Mouse (Mus musculus) stomach, embryonic 16.5 days (tissue): ENCODE data around the gene Ppp1r27. TPM values are rescaled to one million over a fixed set of nuclear protein-coding genes. Genes with fewer than 3 reads are reported as not detected.
A peak's percentile ranks its signal among the peaks of the same experiment; 100 is the strongest.

Experiments used
- ATAC-seq: fragments of 200-750 bp; cut with Nextera tagmentation; 2 replicates; pipeline ENCODE4 v1.8.0; 2017; ENCODE audit warnings: moderate number of reproducible peaks, moderate TSS enrichment; ENCODE audit not compliant: insufficient read depth, low FRiP score
- H3K27ac ChIP-seq: fragments of 300-500 bp; sonication (generic); 2 replicates; pipeline ENCODE4 v1.5.1; 2014; ENCODE audit warnings: low read length
- H3K27me3 ChIP-seq: fragments of 300-500 bp; sonication (generic); 2 replicates; pipeline ENCODE4 v1.6.1; 2014; ENCODE audit warnings: low read length, control low read depth, mixed read lengths; ENCODE audit not compliant: control insufficient read depth, insufficient read depth
- H3K36me3 ChIP-seq: fragments of 300-500 bp; sonication (generic); 2 replicates; pipeline ENCODE4 v1.6.1; 2014; ENCODE audit warnings: low read length; ENCODE audit not compliant: control insufficient read depth, insufficient read depth
- H3K4me1 ChIP-seq: fragments of 300-500 bp; sonication (generic); 2 replicates; pipeline ENCODE4 v1.6.1; 2014; ENCODE audit warnings: low read length, control low read depth, mixed read lengths; ENCODE audit not compliant: control insufficient read depth, insufficient read depth
- H3K4me2 ChIP-seq: fragments of 300-500 bp; sonication (generic); 2 replicates; pipeline ENCODE4 v1.6.1; 2014; ENCODE audit warnings: low read depth, low read length, mixed read lengths
- H3K4me3 ChIP-seq: fragments of 300-500 bp; sonication (generic); replicated peaks from 2 replicates; pipeline ENCODE4 v1.5.1; 2014; ENCODE audit warnings: mild to moderate bottlenecking, low read length
- H3K9ac ChIP-seq: fragments of 300-500 bp; sonication (generic); 2 replicates; pipeline ENCODE4 v1.6.1; 2014; ENCODE audit warnings: low read length
- H3K9me3 ChIP-seq: fragments of 300-500 bp; sonication (generic); replicated peaks from 2 replicates; pipeline ENCODE4 v1.6.1; 2016; ENCODE audit warnings: low read length, control low read depth; ENCODE audit not compliant: control insufficient read depth
- WGBS: fragments of 180-500 bp; shearing (Covaris S2); extraction: QIAGEN DNeasy Blood & Tissue Kit; methylation state at CpG from one replicate; pipeline ENCODE4 v1.1.7; 2014; 5-methylcytosine and 5-hydroxymethylcytosine counted together
- polyA plus RNA-seq: library from polyadenylated mRNA; unstranded; fragments of >200 nt; fragmentation: Nextera tagmentation; extraction: Ambion mirVana; gene quantifications from 2 replicates; pipeline ENCODE4 v1.2.1, GENCODE M21; 2015

Ppp1r27 gene
- polyA plus RNA-seq, 1 experiment from 2014 or later = 2.9 TPM

DNA sequence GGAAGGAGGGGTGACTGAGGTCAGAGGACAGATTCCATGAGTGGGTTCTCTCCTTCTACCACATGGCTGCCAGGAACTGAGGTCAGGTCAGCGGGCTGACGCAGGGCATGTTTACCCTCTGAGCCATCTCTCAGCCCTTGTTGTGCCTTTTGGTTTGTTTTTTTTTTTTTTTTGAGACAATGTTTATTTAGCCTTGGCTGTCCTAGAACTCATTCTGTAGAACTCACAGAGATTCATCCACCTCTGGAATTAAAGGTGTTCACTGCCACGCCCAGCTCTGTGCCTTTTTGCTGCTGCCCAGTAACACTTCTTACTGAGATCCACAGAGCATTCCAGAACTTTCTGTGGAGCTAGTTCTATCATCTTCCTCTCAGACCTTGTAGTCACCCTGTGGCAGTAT lies 45.3 kb downstream of the Ppp1r27 start:
- WGBS = 77% methylated on average over 3 of the region's 3 CpGs
- no peak overlapping the region for H3K27ac ChIP-seq
- no peak overlapping the region for H3K9ac ChIP-seq
- no peak overlapping the region for H3K4me2 ChIP-seq
- no peak overlapping the region for H3K4me3 ChIP-seq
- no peaks in the 10 kb centered on the region for H3K9me3 ChIP-seq
- no peaks in the 10 kb centered on the region for H3K27me3 ChIP-seq
- H3K36me3 ChIP-seq = no peaks in the 10 kb centered on the region
- H3K4me1 ChIP-seq = peaks cover 12% of the 10 kb centered on the region; the same call in 1 of the 2 replicates
- ATAC-seq = no peak

DNA sequence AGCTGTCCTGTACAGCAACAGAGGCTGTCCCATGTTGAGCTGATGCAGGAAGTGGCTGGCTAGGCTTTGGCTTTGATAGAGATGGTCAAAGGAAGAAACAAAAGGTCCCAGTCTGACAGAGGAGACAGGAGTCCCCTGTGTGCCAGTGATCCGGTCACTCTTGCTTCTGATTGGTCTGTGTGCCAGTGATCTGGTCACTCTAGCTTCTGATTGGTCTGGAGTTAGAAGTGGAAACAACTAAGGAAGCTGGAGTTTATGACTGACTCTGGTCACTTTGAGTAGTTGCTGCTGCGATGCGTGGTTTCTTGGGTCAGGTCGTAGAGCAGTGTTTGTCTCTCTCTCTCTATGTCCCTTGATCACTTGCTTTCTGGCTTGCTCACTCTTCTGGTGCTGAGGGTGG lies 49.2 kb downstream of the Ppp1r27 start:
- Histone ChIP-seq H3K27me3 (no peaks in the 10 kb centered on the region), H3K9me3 (no peaks in the 10 kb centered on the region), H3K4me3 (no peak overlapping the region), H3K4me2 (no peak overlapping the region), H3K36me3 (no peaks in the 10 kb centered on the region), H3K27ac (no peak overlapping the region), H3K9ac (no peak overlapping the region), H3K4me1 (peaks cover 10% of the 10 kb centered on the region; the same call in 1 of the 2 replicates)
- WGBS = 83% methylated on average over 4 of the region's 4 CpGs
- ATAC-seq = no peak

DNA sequence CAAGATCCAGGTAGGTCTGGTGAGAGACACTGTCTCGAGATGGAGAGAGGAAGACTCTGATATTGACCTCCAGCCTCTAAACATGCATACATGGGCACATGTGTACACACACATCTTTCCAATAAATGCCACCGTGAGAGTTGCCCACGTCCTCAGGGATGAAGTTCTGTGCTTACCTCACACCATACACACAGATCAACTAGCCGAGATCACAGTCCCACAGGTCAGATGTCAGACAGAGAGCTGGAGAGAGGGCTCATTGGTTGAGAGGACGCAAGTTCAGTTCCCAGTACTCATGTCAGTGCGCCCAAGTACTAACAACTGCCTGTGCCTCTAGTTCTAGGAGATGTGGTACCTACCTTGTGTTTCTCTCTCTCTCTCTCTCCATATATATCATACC lies 49.9 kb downstream of the Ppp1r27 start:
- no peak overlapping the region for H3K4me3 ChIP-seq
- H3K9me3 ChIP-seq = no peaks in the 10 kb centered on the region
- WGBS = 60% methylated on average over 6 of the region's 6 CpGs
- ATAC-seq = no peak
- H3K9ac ChIP-seq = no peak overlapping the region
- H3K4me1 ChIP-seq = peaks cover 10% of the 10 kb centered on the region; the same call in 1 of the 2 replicates
- no peaks in the 10 kb centered on the region for H3K27me3 ChIP-seq
- peak overlapping the region; percentile 86; the same call in 1 of the 2 replicates for H3K27ac ChIP-seq
- no peaks in the 10 kb centered on the region for H3K36me3 ChIP-seq
- H3K4me2 ChIP-seq = no peak overlapping the region

DNA sequence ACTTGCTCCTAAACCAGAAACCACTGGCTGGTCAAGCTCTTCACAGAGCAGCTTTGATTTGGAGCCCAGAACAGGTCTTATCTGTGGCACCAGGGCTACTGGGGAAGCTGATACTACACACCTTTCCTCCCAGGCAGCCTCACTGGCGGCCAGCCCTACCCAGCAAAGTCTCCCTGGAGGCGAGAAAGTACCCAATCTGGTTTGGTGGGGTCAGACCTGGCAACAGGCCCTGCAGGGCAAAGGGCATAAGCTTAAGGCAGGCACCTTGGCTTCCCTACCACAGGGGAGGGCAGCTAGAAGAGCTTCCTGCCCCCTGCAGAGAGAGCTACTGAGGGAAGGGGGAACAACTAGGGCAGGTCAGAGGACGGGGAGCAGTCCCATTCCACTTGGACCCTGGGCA lies 50.6 kb downstream of the Ppp1r27 start:
- Histone ChIP-seq H3K9ac (peak overlapping the region; percentile 20), H3K36me3 (peaks cover 2% of the 10 kb centered on the region; the same call in 1 of the 2 replicates), H3K4me1 (peaks cover 10% of the 10 kb centered on the region; the same call in 1 of the 2 replicates), H3K9me3 (no peaks in the 10 kb centered on the region), H3K27me3 (no peaks in the 10 kb centered on the region), H3K27ac (peak overlapping the region; percentile 86), H3K4me2 (no peak overlapping the region), H3K4me3 (no peak overlapping the region)
- ATAC-seq = peak; percentile 89; the same call in 1 of the 2 replicates
- 15% methylated on average over 3 of the region's 3 CpGs for WGBS

Other genes starting within 250 kb of the Ppp1r27 start
- 2,700 and 3,060 TPM in 2 replicates for gene Actg1, start 202.6 kb downstream of the Ppp1r27 start, polyA plus RNA-seq
- 0.44 and 0.80 TPM in 2 replicates for gene Fscn2, start 189.6 kb downstream of the Ppp1r27 start, polyA plus RNA-seq
- gene Faap100, start 172.4 kb downstream of the Ppp1r27 start, polyA plus RNA-seq = 34.5 and 36.1 TPM in 2 replicates
- 22.8 and 23.5 TPM in 2 replicates for gene Nploc4, start 113.4 kb downstream of the Ppp1r27 start, polyA plus RNA-seq
- gene Tspan10, start 108.5 kb downstream of the Ppp1r27 start, polyA plus RNA-seq = not detected in 2 replicates
- gene Pde6g, start 97.6 kb downstream of the Ppp1r27 start, polyA plus RNA-seq = 0.30 and 0.57 TPM in 2 replicates
- 14.0 TPM in 2 replicates for gene Oxld1, start 93.1 kb downstream of the Ppp1r27 start, polyA plus RNA-seq
- gene Ccdc137, start 93.0 kb downstream of the Ppp1r27 start, polyA plus RNA-seq = 28.9 and 33.7 TPM in 2 replicates
- gene Arl16, start 83.5 kb downstream of the Ppp1r27 start, polyA plus RNA-seq = 35.6 and 38.1 TPM in 2 replicates
- 140 and 145 TPM in 2 replicates for gene Mrpl12, start 66.5 kb downstream of the Ppp1r27 start, polyA plus RNA-seq
- 73.9 and 75.8 TPM in 2 replicates for gene Slc25a10, start 59.3 kb downstream of the Ppp1r27 start, polyA plus RNA-seq
- gene Gcgr, start 20.4 kb downstream of the Ppp1r27 start, polyA plus RNA-seq = 2.2 and 3.0 TPM in 2 replicates
- 152 and 171 TPM in 2 replicates for gene Mcrip1, start 1.4 kb downstream of the Ppp1r27 start, polyA plus RNA-seq
- gene P4hb, start 22.1 kb upstream of the Ppp1r27 start, polyA plus RNA-seq = 1,026 and 1,183 TPM in 2 replicates
- 543 and 584 TPM in 2 replicates for gene Arhgdia, start 30.5 kb upstream of the Ppp1r27 start, polyA plus RNA-seq
- gene Alyref, start 47.2 kb upstream of the Ppp1r27 start, polyA plus RNA-seq = 37.0 and 55.5 TPM in 2 replicates
- 176 and 181 TPM in 2 replicates for gene Anapc11, start 47.3 kb upstream of the Ppp1r27 start, polyA plus RNA-seq
- gene Npb, start 57.3 kb upstream of the Ppp1r27 start, polyA plus RNA-seq = 14.9 and 19.1 TPM in 2 replicates
- gene Pcyt2, start 66.8 kb upstream of the Ppp1r27 start, polyA plus RNA-seq = 185 and 197 TPM in 2 replicates
- gene Sirt7, start 74.1 kb upstream of the Ppp1r27 start, polyA plus RNA-seq = 36.6 and 37.7 TPM in 2 replicates
- 19.5 and 22.1 TPM in 2 replicates for gene Mafg, start 82.5 kb upstream of the Ppp1r27 start, polyA plus RNA-seq
- 37.8 and 38.0 TPM in 2 replicates for gene Pycr1, start 92.6 kb upstream of the Ppp1r27 start, polyA plus RNA-seq
- 1.4 TPM in 1 of 2 replicates, not detected in the other for gene Myadml2, start 97.0 kb upstream of the Ppp1r27 start, polyA plus RNA-seq
- gene Notum, start 110.0 kb upstream of the Ppp1r27 start, polyA plus RNA-seq = 2.1 and 2.5 TPM in 2 replicates
- gene Aspscr1, start 121.8 kb upstream of the Ppp1r27 start, polyA plus RNA-seq = 102 and 104 TPM in 2 replicates
- 138 and 153 TPM in 2 replicates for gene Cenpx, start 162.6 kb upstream of the Ppp1r27 start, polyA plus RNA-seq
- 59.1 and 62.9 TPM in 2 replicates for gene Lrrc45, start 162.8 kb upstream of the Ppp1r27 start, polyA plus RNA-seq
- 34.6 and 35.3 TPM in 2 replicates for gene Rac3, start 170.3 kb upstream of the Ppp1r27 start, polyA plus RNA-seq
- gene Dcxr, start 176.1 kb upstream of the Ppp1r27 start, polyA plus RNA-seq = 43.0 and 46.0 TPM in 2 replicates
- 112 and 150 TPM in 2 replicates for gene Cbr2, start 181.0 kb upstream of the Ppp1r27 start, polyA plus RNA-seq
- 3.9 and 8.1 TPM in 2 replicates for gene Hmga1b, start 211.7 kb upstream of the Ppp1r27 start, polyA plus RNA-seq
- 41.1 and 43.8 TPM in 2 replicates for gene Rfng, start 233.1 kb upstream of the Ppp1r27 start, polyA plus RNA-seq
- 166 and 167 TPM in 2 replicates for gene Gps1, start 233.1 kb upstream of the Ppp1r27 start, polyA plus RNA-seq
- gene Dus1l, start 245.3 kb upstream of the Ppp1r27 start, polyA plus RNA-seq = 60.6 and 69.3 TPM in 2 replicates